Mouse (Mus musculus): Measurements from ENCODE around the gene Plpp3. TPM values are rescaled to one million over a fixed set of nuclear protein-coding genes. Genes with fewer than 3 reads are reported as not detected.

Gene Plpp3
- polyA plus RNA-seq, 1 experiment from 2014 or later = 6.5 TPM

DNA sequence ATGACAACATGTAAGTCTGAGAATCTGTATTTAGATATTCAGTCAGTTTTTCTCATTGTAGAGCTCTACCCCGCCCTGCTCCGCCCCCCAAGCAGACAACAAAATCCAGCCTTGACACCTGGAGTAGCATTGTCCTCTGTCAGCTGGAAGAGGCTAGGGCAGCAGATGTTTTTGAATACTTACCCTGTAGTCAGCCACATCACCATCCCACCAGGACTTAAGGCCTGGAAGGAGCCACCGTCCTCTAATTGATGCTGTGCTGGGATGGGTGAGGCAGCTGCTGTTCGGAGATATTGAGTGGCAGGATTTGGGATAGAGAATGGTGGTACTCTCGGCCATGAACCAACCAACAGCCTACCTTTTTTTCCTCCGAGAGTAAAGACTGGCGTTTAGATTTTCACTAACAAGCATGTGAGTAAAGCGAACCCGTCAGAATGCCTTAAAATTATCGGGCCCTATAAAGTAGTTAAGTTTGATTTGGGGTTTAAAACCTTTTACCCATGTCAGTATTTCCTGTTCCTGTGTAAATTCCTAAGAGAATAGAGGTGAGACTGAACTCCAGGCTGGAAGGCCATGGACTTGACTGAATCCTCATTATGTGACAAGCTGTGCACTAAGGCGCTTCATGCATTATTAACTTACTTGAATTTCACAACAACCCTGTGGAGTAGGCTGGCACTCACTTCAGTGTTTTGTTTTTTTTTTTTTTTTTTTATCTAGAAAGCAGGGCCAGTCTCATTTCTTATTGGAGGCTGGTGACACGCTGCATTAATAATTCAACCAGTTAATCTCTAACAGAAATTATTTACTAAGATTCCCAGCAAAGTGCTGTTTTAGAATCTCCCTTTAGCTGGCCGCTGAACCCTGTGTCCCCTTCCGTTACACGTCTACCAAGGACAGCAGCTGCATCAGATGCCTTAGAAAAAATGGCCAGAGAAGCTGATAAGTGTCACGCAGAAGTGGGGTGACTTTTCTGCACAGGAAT is 13.0 kb downstream of the Plpp3 start:
- no peak overlapping the region for H3K4me3 ChIP-seq (ENCODE audit: inconsistent target)
- H3K36me3 ChIP-seq (ENCODE audit: inconsistent target) = no peaks in the 10 kb centered on the region
- no peak overlapping the region for H3K27ac ChIP-seq
- no peaks in the 10 kb centered on the region for H3K79me2 ChIP-seq (ENCODE audit: inconsistent target)
- 94% methylated on average over 16 of the region's 16 CpGs for WGBS (ENCODE audit: missing documents)

- no peak overlapping the region for H3K4me3 ChIP-seq (ENCODE audit: inconsistent target)
- WGBS (ENCODE audit: missing documents) = 93% methylated on average over 9 of the region's 9 CpGs
- H3K79me2 ChIP-seq (ENCODE audit: inconsistent target) = no peaks in the 10 kb centered on the region
- no peaks in the 10 kb centered on the region for H3K36me3 ChIP-seq (ENCODE audit: inconsistent target)
- no peak overlapping the region for H3K27ac ChIP-seq
These were observed 13.8 kb downstream of the Plpp3 start for GRCm38 (mm10) chr4:105170811-105171401.

GRCm38 (mm10) chr4:105171432-105171831 is 14.3 kb downstream of the Plpp3 start:
- 64% methylated on average over 3 of the region's 3 CpGs for WGBS (ENCODE audit: missing documents)
- no peaks in the 10 kb centered on the region for H3K79me2 ChIP-seq (ENCODE audit: inconsistent target)

DNA sequence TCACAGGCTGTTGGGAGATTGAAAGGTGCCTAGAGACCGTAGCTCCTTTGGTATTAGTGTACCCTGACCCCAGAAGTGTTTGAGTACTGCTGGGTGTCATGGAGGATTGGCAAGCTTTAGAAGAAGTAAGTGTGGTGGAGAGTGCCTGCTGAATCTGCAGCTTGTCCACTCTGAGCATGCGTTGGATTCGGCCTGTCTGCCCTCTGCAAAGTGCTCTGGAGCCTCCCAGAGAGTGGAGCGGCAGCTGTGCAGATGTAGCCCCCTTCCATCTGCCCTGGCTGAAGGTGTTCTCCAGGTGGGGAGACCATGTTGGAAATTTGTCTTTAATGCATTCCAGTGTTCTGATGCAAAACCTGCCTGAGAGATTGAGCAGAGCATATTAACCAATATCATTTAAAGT is 17.6 kb downstream of the Plpp3 start:
- Histone ChIP-seq H3K36me3 (ENCODE audit: inconsistent target) (no peaks in the 10 kb centered on the region), H3K79me2 (ENCODE audit: inconsistent target) (no peaks in the 10 kb centered on the region), H3K4me3 (ENCODE audit: inconsistent target) (no peak overlapping the region), H3K27ac (no peak overlapping the region)
- WGBS (ENCODE audit: missing documents) = 95% methylated on average over 4 of the region's 4 CpGs

More at GRCm38 (mm10) chr4:105171432-105171831, 14.3 kb downstream of the Plpp3 start:
- no peaks in the 10 kb centered on the region for H3K36me3 ChIP-seq (ENCODE audit: inconsistent target)
- no peak overlapping the region for H3K4me3 ChIP-seq (ENCODE audit: inconsistent target)
- no peak overlapping the region for H3K27ac ChIP-seq

DNA sequence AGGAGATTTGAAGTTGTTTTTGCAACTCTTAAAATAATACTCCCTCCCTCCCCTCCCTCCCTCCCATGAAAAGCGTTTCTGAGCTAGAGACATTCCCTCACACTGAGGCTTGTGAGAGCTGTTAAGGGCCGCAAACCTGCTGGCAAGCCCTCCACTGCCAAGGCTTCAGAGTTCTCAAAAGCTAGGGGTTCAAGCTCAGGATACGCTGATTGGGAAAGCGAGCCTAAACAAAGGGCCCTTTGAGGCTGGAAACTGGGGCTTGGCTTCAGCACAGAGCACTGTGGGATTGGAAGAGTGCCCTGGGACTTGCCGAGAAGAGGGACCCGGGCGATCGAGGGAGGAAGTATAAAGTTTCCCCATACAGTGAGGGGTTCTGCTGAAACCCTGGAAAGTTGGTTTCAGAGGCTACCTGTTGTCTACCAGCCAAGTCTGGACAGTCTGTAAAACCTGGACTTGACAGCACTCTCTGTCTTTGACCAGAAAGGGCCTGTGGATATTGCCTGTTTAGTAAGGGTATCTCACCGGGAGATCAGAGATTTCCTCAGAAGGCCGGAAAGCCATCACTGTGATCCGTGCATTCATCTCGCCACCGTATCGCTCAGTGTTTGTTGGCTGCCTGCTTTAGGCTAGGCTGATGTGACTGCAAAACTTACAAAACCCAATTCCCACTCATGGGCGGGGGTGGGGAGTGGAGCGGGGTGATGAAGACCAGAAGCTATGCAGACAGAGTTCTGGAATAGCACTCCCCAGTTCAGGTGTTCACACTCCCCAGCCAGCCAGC is 18.3 kb downstream of the Plpp3 start:
- no peak overlapping the region for H3K27ac ChIP-seq
- H3K36me3 ChIP-seq (ENCODE audit: inconsistent target) = no peaks in the 10 kb centered on the region
- no peak overlapping the region for H3K4me3 ChIP-seq (ENCODE audit: inconsistent target)
- H3K79me2 ChIP-seq (ENCODE audit: inconsistent target) = no peaks in the 10 kb centered on the region
- 72% methylated on average over 16 of the region's 16 CpGs for WGBS (ENCODE audit: missing documents)

- WGBS (ENCODE audit: missing documents) = 59% methylated on average over 16 of the region's 16 CpGs
- H3K4me3 ChIP-seq (ENCODE audit: inconsistent target) = no peak overlapping the region
- H3K36me3 ChIP-seq (ENCODE audit: inconsistent target) = no peaks in the 10 kb centered on the region
- H3K27ac ChIP-seq = no peak overlapping the region
- H3K79me2 ChIP-seq (ENCODE audit: inconsistent target) = no peaks in the 10 kb centered on the region
These were observed 24.0 kb downstream of the Plpp3 start for GRCm38 (mm10) chr4:105181014-105181658.

DNA sequence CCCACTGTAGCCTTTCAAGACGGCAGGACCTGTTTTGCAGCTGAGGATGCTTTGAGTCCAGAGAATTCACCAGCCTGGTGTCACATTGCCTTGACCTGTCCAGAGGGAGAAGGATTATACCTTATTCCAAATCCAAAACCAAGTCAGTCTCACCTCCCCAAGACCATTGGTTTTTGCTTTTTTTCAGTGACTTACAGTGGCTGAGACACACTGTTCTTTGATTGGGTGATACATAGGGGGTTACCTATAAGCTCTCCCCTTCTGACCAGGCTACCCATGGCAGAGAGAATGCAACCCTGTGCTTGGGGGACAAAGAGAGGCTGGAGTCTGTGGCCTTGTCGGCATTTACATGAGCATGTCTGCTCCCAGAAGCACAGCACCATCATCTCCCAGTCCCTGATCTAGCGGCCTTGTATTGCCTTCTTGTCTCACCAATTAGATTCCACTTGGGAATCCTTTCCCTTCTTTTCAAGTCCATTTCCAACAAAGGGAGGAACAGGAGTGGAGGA is 24.6 kb downstream of the Plpp3 start:
- Histone ChIP-seq H3K36me3 (ENCODE audit: inconsistent target) (no peaks in the 10 kb centered on the region), H3K4me3 (ENCODE audit: inconsistent target) (no peak overlapping the region), H3K27ac (no peak overlapping the region), H3K79me2 (ENCODE audit: inconsistent target) (no peaks in the 10 kb centered on the region)
- 66% methylated on average over 3 of the region's 3 CpGs for WGBS (ENCODE audit: missing documents)

- Histone ChIP-seq H3K79me2 (ENCODE audit: inconsistent target) (no peaks in the 10 kb centered on the region), H3K4me3 (ENCODE audit: inconsistent target) (no peak overlapping the region), H3K27ac (no peak overlapping the region), H3K36me3 (ENCODE audit: inconsistent target) (no peaks in the 10 kb centered on the region)
- 87% methylated on average over 3 of the region's 5 CpGs for WGBS (ENCODE audit: missing documents)
These were observed 25.1 kb downstream of the Plpp3 start for GRCm38 (mm10) chr4:105182249-105182648.

DNA sequence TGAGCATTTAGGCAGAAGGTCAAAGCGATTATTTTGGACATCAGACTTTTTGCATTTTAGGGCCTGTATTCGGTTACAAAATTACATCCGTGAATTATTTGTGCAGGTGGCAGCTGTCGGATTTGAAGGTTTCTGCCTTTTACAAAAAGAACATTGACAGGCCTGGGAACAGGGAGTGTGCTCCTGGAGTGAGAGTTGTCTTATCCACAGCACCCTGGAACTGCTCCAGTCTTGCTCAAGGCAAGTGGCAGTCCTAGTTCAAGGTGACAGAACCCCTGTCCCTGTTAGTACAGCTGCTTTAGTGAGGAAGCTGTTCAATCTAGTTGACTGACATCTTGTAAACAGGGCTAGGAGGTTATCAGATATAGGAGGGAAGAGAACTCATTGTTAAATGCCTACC is 27.3 kb downstream of the Plpp3 start:
- Histone ChIP-seq H3K36me3 (ENCODE audit: inconsistent target) (no peaks in the 10 kb centered on the region), H3K27ac (no peak overlapping the region)
- WGBS (ENCODE audit: missing documents) = 93% methylated on average over 4 of the region's 4 CpGs

GRCm38 (mm10) chr4:105184924-105185323 is 27.8 kb downstream of the Plpp3 start:
- 91% methylated on average over 6 of the region's 6 CpGs for WGBS (ENCODE audit: missing documents)
- no peak overlapping the region for H3K27ac ChIP-seq
- no peaks in the 10 kb centered on the region for H3K79me2 ChIP-seq (ENCODE audit: inconsistent target)

More for the DNA sequence above, 27.3 kb downstream of the Plpp3 start:
- no peaks in the 10 kb centered on the region for H3K79me2 ChIP-seq (ENCODE audit: inconsistent target)
- H3K4me3 ChIP-seq (ENCODE audit: inconsistent target) = no peak overlapping the region

GRCm38 (mm10) chr4:105186654-105187053 is 29.5 kb downstream of the Plpp3 start:
- no peaks in the 10 kb centered on the region for H3K79me2 ChIP-seq (ENCODE audit: inconsistent target)
- H3K4me3 ChIP-seq (ENCODE audit: inconsistent target) = no peak overlapping the region
- WGBS (ENCODE audit: missing documents) = 95% methylated on average over 10 of the region's 10 CpGs
- no peak overlapping the region for H3K27ac ChIP-seq
- no peaks in the 10 kb centered on the region for H3K36me3 ChIP-seq (ENCODE audit: inconsistent target)

More at GRCm38 (mm10) chr4:105184924-105185323, 27.8 kb downstream of the Plpp3 start:
- Histone ChIP-seq H3K4me3 (ENCODE audit: inconsistent target) (no peak overlapping the region), H3K36me3 (ENCODE audit: inconsistent target) (no peaks in the 10 kb centered on the region)

GRCm38 (mm10) chr4:105187873-105188272 is 30.7 kb downstream of the Plpp3 start:
- H3K4me3 ChIP-seq (ENCODE audit: inconsistent target) = no peak overlapping the region
- 91% methylated on average over 7 of the region's 7 CpGs for WGBS (ENCODE audit: missing documents)
- no peaks in the 10 kb centered on the region for H3K36me3 ChIP-seq (ENCODE audit: inconsistent target)
- H3K79me2 ChIP-seq (ENCODE audit: inconsistent target) = no peaks in the 10 kb centered on the region
- H3K27ac ChIP-seq = no peak overlapping the region

- no peak overlapping the region for H3K27ac ChIP-seq
- H3K36me3 ChIP-seq (ENCODE audit: inconsistent target) = no peaks in the 10 kb centered on the region
- WGBS (ENCODE audit: missing documents) = 91% methylated on average over 7 of the region's 7 CpGs
- H3K79me2 ChIP-seq (ENCODE audit: inconsistent target) = no peaks in the 10 kb centered on the region
- no peak overlapping the region for H3K4me3 ChIP-seq (ENCODE audit: inconsistent target)
These were observed 31.7 kb downstream of the Plpp3 start for GRCm38 (mm10) chr4:105188801-105189200.

- WGBS (ENCODE audit: missing documents) = 81% methylated on average over 4 of the region's 4 CpGs
- Histone ChIP-seq H3K36me3 (ENCODE audit: inconsistent target) (no peaks in the 10 kb centered on the region), H3K4me3 (ENCODE audit: inconsistent target) (no peak overlapping the region), H3K27ac (no peak overlapping the region), H3K79me2 (ENCODE audit: inconsistent target) (no peaks in the 10 kb centered on the region)
These were observed 33.7 kb downstream of the Plpp3 start for GRCm38 (mm10) chr4:105190826-105191225.
